Mouse (Mus musculus) brown adipose tissue, adult 24 weeks (tissue): ENCODE measurements at regions not wholly inside any gene's neighbourhood (a gene's known extent, or its start where the extent isn't known, plus 50 kb on each side); places are given as distances from the start of the nearest gene placed in this dataset.

ENCODE experiments used
- H3K27ac ChIP-seq: fragments of 200-500 bp; replicated peaks from 2 replicates; pipeline ENCODE4 v1.5.1; 2012; ENCODE audit warnings: low read depth, mild to moderate bottlenecking, low read length
- H3K4me1 ChIP-seq: fragments of 200-500 bp; 2 replicates; pipeline ENCODE4 v1.6.1; 2012; ENCODE audit warnings: low read length, mixed read lengths; ENCODE audit not compliant: control insufficient read depth, insufficient read depth, insufficient read length
- H3K4me3 ChIP-seq: fragments of 200-500 bp; 2 replicates; pipeline ENCODE4 v1.5.1; 2012; ENCODE audit warnings: low read depth, mild to moderate bottlenecking, low read length, moderate library complexity; ENCODE audit not compliant: insufficient read depth

GRCm38 (mm10) chr1:119295121-119295520 is 126.9 kb downstream of the Inhbb start:
- H3K27ac ChIP-seq: no peak overlapping the region
- H3K4me3 ChIP-seq: no peak overlapping the region
- peaks cover 14% of the 10 kb centered on the region for H3K4me1 ChIP-seq

GRCm38 (mm10) chr1:119293839-119294238 is 128.2 kb downstream of the Inhbb start:
- Histone ChIP-seq H3K27ac (no peak overlapping the region), H3K4me3 (no peak overlapping the region), H3K4me1 (peaks cover 7% of the 10 kb centered on the region)

GRCm38 (mm10) chr1:119292216-119292615 is 129.8 kb downstream of the Inhbb start:
- H3K27ac ChIP-seq: no peak overlapping the region
- peaks cover 7% of the 10 kb centered on the region for H3K4me1 ChIP-seq
- no peak overlapping the region for H3K4me3 ChIP-seq

DNA sequence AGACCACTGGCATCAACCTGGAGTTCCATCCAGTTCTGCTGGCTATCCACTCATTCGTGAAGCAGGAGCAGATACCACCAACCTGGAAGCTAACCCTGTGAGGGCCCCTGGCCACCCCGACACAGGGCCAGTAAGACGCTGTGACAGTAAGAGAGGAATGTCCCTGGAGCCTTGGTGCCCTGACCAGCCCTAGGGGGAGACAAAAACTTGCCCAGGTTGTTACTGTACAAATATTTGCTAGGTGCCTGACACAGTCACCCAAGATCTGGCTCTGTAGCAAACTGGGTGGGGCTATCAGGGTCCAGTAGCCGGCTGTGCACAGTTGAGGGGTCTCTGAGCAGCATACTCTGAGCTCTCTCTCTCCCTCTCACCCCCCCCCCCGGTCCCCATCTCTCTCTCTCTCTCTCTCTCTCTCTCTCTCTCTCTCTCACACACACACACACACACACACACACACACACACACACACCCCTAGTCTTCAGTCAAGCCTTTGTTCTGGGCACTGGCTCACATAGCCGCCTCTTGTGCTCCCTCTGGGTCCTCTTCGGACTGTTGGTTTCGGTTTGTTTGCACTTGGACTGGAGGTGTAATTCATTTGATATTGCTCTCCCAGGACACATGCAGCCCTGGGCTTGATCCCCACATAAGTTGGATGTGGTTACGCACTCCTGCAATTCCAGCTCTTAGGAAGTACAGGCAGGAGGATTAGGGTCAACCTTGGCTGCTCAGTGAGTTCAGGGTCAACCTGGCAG is 131.7 kb downstream of the Inhbb start:
- Histone ChIP-seq H3K4me1 (peaks cover 5% of the 10 kb centered on the region; the same call in 1 of the 2 replicates), H3K27ac (no peak overlapping the region), H3K4me3 (no peak overlapping the region)

- H3K4me3 ChIP-seq: no peak overlapping the region
- peaks cover 4% of the 10 kb centered on the region; the same call in 1 of the 2 replicates for H3K4me1 ChIP-seq
- H3K27ac ChIP-seq: no peak overlapping the region
Measured at GRCm38 (mm10) chr1:119289516-119290164, 132.4 kb downstream of the Inhbb start.

DNA sequence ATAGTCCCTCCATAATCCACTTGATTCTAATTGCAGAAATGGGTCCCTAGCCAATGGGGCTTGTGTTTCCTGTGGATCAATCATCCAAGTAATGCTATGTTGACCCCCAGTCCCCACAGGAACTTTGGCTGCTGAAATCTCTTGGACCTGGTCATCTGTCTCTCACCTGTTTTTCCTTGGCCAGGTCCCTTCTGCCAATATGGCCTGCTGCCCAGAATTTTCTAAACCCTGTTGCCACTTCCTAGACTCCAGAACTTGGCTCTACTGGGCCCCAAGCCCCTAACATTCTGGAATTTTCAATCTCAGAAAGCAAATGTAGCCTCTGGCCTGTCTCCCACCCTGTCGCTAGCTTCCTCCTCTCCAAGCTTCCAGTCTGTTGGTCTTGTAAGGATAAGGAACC is 139.6 kb downstream of the Inhbb start:
- Histone ChIP-seq H3K4me1 (no peaks in the 10 kb centered on the region), H3K4me3 (no peak overlapping the region), H3K27ac (no peak overlapping the region)

DNA sequence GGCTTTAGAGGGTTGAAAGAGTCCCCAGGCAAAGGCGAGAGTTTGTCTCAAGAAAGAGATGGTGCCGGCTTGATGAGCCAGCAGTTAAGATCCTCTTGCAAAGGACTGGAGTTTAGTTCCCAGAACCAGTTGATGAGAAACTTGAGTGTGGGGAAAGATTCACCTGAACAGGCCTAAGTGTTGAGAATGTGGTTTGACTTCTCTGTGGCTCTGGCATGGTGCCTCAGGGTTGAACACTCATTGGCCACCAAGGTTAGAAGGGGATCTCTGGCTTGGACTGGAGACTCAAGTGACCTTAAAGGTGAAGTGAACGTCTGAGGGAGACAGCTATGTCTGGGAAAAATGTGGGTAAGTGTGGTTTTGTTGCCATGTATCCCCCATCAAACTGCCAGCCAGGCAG is 142.8 kb downstream of the Inhbb start:
- H3K4me3 ChIP-seq: no peak overlapping the region
- no peak overlapping the region for H3K27ac ChIP-seq
- no peaks in the 10 kb centered on the region for H3K4me1 ChIP-seq

DNA sequence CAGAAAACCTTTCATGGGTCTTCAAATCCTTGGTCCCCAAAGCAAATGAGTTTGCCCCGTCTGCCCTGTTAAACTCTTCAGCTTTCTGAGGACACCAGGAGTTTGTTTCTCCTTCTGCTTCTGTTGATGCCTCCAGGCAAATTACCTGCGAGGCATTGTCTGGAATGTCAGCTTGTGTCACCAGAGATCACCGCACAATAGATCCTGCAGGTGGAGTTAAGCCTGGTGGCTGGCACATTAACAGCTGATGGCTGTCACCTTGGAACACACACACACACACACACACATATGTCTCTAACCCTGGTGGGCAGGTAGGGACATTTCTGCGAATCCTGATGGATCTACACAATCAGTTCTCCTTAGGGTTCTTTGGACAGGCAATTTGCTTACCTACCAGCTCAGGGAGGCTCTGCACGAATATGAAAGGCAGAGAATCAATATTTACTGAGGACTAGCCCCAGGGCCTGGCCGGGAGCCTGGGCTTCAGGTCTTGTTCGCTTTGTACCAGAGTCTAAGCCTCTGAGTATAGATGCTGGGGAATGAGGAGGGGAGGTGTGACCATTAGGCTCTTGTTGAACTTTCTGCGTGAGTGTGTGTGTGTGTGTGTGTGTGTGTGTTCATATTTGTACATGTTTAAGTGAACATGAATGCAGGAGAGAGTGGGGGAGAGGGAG is 143.4 kb downstream of the Inhbb start:
- Histone ChIP-seq H3K27ac (no peak overlapping the region), H3K4me3 (no peak overlapping the region), H3K4me1 (no peaks in the 10 kb centered on the region)

DNA sequence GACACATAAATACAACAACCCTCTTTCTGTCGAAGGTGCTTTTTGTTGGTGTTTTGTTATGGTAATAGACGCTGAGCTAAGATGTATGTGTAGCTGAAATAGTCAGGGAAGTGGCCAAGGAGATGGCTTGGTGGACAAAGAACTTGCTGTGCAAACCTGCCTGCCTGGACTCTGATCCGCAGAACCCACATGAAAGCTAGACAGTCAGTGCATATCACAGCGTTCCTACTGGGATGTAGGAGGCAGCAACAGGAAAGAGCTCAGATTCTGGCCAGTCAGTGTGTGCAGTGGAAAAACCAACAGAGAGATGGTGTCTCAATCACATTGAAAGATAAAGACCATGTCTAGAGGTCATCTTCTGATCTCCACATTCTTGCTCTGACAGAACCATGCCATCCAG is 144.1 kb downstream of the Inhbb start:
- H3K27ac ChIP-seq: no peak overlapping the region
- no peaks in the 10 kb centered on the region for H3K4me1 ChIP-seq
- no peak overlapping the region for H3K4me3 ChIP-seq

DNA sequence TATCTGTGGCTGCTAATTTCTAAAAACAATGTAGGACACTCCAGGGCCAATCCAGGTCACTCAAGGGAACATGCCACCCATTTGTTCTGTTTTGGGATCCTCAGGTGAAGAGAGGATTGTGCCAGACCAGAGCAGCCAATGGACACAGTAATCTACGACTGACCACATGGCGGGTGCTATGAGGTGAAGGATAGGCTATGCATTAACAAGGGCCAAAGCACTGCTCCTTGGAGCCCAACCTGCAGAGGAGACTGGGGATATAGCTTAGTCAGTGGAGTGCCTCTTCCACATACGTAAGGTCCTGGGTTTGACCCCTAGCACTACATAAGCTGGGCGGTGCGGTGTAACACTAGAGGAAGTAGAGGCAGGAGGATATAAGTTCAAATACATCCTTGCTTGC is 156.0 kb downstream of the Inhbb start:
- H3K4me1 ChIP-seq: no peaks in the 10 kb centered on the region
- H3K4me3 ChIP-seq: no peak overlapping the region
- H3K27ac ChIP-seq: no peak overlapping the region

DNA sequence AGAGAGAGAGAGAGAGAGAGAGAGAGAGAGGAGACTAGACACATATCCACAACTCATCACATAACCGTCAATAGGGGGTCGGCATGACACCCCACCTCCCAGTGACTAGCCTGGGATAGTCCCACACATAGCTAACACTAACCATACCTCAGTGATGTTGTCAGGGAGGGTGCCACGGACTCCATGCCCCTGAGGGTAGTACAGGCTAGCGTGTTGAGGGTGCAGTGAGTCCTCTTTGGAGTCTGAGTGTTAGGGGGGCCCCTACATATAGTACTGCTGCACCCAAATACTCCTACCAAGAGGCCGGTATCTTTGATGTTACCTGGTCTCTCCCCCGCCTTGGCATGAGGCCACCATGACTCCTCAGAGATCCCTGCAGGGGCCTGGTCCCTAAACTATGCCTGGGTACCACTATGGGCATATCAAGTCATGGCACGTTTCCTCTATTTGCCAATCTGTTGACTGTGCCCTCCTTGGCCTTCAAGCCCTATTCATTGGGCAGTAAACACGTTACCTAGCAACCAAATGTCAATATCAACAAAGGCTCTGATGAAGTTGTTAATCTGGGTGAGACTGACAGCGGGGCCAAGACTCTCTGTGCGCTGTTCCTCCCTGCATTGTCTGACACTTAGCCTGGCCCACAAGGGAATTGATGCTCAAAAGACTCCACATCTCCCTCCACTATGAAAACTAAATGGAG is 156.7 kb downstream of the Inhbb start:
- no peaks in the 10 kb centered on the region for H3K4me1 ChIP-seq
- H3K27ac ChIP-seq: no peak overlapping the region
- no peak overlapping the region for H3K4me3 ChIP-seq

DNA sequence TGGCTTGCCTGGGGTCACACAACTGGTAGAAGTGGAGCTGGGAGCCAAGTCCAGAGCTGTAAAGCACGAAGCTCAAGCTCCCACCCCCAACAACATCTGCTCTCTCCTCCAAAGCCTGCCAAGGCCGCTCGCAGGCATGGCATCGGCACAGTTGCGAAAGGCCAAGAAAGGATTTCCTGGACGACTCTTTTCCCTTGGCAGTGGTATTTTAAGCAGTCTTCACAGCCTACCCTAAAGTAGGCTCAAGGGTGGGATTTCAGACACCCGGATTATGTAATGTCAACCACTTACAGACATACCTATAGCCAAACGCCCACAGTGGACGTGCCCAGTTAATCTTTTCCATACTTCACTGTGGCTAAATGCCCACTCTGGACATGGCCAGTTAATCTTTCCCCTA is 162.6 kb downstream of the Inhbb start:
- Histone ChIP-seq H3K4me3 (no peak overlapping the region), H3K4me1 (peaks cover 4% of the 10 kb centered on the region; the same call in 1 of the 2 replicates), H3K27ac (peak overlapping the region; percentile 37; the same call in 1 of the 2 replicates)

GRCm38 (mm10) chr1:119256769-119257168 is 165.3 kb downstream of the Inhbb start:
- no peak overlapping the region for H3K4me3 ChIP-seq
- H3K27ac ChIP-seq: no peak overlapping the region
- peaks cover 4% of the 10 kb centered on the region; the same call in 1 of the 2 replicates for H3K4me1 ChIP-seq

- H3K4me1 ChIP-seq: peaks cover 4% of the 10 kb centered on the region; the same call in 1 of the 2 replicates
Measured at GRCm38 (mm10) chr1:119256097-119256473, 166.0 kb downstream of the Inhbb start.

More at GRCm38 (mm10) chr1:119256097-119256473, 166.0 kb downstream of the Inhbb start:
- H3K4me3 ChIP-seq: no peak overlapping the region
- no peak overlapping the region for H3K27ac ChIP-seq
